Mouse (Mus musculus) WW6 (cell line): ENCODE data around the gene Vangl1.
"Not testable (repeated sequence)": the region's sequence is repeated elsewhere in the genome, so short reads cannot be mapped to it uniquely, and the experiment has no call there.

Source experiments
- DNase-seq: peaks from one replicate; pipeline ENCODE4 v3.0.0-alpha.2; 2013; ENCODE audit warnings: low read depth, low spot score

The Vangl1 gene

GRCm38 (mm10) chr3:102169197-102169905 is 35.1 kb downstream of the Vangl1 start:
- no peak for DNase-seq

DNA sequence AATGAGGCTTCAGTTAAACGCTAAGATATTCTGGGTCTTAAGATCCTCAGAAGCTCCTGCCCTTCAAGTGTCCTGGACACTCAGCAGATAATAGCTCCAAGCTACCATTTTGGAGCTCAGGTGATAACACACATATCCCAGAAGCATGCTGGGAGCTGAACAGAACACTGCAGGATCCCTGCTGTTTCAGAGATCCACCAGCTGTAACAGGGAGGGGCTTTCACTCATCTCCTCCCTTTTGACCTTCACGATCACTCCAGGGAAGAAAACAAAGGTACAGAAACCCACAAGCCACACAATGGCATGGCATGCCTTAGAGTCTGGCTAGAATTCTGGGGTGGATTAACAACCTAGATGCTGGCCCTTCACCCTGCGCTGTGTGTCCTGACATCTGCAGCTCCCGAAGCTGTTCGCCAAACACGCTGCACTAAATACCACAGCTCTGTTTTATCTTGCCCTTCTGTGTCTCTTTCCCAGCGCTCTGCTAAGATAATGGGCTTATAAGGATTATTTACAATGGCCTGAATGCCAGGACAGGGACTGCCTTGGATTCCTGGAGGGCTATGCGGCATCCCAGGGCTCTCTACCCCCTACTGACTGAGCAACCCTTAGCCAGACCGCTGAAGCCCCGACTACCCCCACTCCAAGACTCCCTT is 36.8 kb downstream of the Vangl1 start:
- DNase-seq: peak; percentile 75

DNA sequence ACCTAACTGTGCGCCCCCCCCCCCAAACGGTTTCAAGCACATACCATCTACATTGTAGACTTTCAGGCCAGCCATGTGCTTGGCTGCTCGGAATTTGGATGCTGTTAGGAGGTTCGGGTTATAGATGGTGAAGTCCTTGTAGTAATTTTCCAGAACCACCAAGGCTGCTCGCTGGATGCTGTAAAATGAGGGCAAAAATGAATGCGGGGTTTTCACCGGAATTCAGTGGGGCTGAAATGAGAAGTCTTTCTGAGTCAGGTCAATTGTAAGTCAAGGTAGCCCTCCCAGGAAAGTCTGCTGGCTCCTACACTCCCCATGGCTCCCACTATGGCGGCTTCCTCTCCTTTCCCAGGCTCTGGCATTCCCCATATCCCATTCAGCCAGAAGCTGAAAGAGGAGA is 37.7 kb downstream of the Vangl1 start:
- DNase-seq: no peak

- DNase-seq: no peak
Measured at GRCm38 (mm10) chr3:102166287-102166620, 38.2 kb downstream of the Vangl1 start.

GRCm38 (mm10) chr3:102165536-102166286 is 38.8 kb downstream of the Vangl1 start:
- no peak for DNase-seq

DNA sequence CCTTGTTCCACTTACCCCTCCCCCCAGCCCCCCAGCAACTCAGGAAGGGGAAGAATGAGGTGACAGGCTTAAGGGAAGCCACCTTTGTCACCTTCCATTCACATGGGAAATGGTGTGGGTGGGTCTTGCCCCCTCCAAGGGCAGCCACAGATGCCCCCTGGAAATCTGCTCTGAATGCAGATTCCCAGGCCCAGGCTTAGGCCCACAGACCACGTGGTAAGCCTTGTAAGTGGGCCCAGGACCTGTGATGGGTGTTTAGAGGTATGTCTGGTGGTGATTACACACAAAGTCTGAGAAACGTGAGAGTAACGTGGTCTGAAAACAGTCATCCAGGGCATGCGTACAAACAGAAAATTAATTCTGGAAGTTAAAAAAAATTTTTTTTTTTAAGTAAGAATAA is 39.6 kb downstream of the Vangl1 start:
- no peak for DNase-seq

- DNase-seq: not testable (repeated sequence)
Measured at GRCm38 (mm10) chr3:102163861-102164260, 40.6 kb downstream of the Vangl1 start.

DNA sequence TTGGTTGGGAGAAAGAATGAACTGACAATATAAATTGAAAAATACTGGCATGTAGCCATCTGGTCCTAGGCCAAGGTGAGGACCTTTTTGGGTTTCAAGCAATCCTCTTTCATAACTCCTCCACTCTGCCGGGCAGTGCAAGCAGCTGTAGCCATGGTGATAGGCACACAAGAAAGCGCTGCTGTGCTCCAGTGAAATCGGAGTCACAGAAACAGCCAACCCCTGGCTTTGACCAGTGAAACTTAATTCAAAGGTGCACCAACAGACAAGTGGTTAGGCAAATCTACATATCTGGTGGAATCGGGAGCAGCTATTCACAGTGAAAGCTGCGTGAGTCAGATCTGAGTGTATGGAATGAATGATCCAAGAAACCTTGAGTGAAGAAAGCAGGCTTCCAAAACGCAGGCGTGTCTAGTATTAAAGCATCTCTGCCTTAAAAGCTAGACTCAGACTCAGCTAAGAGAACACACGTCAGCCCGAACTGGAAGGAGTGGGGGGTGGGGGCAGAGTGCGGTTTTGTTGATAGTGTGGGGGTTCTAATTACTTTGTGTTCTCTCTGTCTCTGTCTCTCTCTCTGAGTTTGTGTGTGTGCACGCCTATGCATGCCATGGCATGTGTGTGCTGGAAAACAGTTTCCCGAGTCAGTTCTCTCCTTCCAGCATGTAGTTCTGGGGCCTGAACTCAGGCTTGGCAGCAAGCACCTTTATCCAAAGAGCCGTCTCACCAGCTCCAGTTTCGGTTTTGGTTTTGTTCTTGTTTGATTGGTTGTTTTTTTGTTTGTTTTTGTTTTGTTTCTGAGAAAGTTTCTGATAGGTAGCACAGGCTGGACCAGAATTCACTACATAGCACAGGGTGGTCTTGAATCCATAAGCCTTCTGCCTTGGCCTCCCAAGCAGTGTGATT is 44.8 kb downstream of the Vangl1 start:
- DNase-seq: no peak

GRCm38 (mm10) chr3:102158759-102159422 is 45.6 kb downstream of the Vangl1 start:
- no peak for DNase-seq

DNA sequence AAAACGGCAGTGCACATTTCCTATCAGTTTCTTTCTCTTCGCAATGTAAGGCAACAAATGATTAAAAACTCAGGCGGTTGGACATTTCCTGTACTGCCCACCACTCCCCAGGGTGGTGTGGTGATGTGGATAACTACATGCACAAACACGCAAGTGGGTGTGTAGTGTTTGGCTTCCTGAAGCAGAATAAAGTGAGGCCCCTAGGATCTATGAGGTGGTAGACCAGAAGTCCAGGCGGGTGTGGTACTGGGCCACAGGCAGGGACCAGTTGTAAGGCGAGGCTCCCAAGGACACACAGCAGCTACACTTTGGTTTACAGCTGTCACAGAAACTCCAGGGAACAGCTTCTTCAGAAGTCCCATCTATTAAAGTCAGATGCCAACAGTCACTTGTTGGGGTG is 46.8 kb downstream of the Vangl1 start:
- no peak for DNase-seq

- DNase-seq: no peak
Measured at GRCm38 (mm10) chr3:102156737-102157136, 47.8 kb downstream of the Vangl1 start.

DNA sequence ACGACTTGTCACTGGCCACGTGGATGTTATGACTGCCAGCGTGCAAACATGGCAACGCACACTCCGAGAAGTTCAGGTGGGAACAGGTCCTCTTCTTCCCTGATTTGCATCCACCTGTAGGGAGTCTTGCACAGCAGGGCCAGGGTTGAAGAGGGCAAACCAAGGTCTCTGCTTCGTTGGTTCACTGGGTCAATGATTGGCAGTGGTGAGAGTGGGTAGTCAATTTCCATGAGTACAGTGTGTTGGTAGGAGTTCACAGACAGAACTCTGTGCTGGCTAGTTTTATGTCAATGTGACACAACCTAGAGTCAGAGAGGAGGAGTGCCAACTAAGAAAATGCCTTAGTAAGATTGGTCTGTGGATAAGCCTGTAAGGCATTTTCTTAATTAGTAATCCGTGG is 50.4 kb downstream of the Vangl1 start:
- DNase-seq: no peak

- peak; percentile 68 for DNase-seq
Measured at GRCm38 (mm10) chr3:102152872-102153271, 51.6 kb downstream of the Vangl1 start.

GRCm38 (mm10) chr3:102152471-102152870 is 52.0 kb downstream of the Vangl1 start:
- no peak for DNase-seq

DNA sequence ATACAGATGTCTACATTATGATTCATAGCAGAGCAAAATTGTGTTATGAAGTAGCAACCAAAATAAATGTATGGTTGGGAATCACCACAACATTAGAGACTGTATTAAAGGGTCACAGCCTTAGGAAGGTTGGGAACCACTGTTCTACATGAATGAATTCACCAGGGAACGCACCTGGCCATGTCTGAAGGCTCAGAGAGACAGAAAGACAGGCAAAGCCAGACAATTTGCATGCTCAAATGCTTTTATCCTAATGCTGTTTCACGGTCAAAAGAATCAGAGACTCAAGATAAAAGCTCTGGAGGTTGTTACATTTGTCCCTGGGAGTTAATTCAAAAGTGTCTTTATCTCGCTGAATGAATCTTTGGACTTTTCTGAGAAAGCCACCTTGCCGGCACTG is 52.6 kb downstream of the Vangl1 start:
- DNase-seq: no peak

- no peak for DNase-seq
Measured at GRCm38 (mm10) chr3:102149941-102150340, 54.6 kb downstream of the Vangl1 start.

DNA sequence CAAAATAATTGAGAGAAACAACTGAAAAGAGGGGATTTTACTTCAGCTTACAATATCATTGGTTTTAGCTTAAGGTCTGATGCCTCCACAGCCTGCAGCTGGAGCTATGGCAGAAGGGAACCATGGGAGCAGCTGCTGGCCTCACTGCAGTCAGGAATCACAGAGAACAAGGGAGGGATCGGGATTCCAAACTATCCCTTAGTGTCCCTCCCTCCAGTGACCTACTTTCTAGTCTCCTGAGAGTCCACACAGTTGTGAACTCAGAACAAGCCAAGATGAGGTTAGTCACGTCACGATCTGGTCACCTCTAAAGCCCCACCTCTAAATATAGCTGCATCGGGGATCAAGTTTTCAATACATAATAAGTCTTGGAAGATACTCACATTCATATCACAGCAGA is 57.3 kb downstream of the Vangl1 start:
- DNase-seq: no peak

GRCm38 (mm10) chr3:102146428-102146827 is 58.1 kb downstream of the Vangl1 start:
- no peak for DNase-seq

GRCm38 (mm10) chr3:102145645-102146386 is 58.7 kb downstream of the Vangl1 start:
- no peak for DNase-seq

DNA sequence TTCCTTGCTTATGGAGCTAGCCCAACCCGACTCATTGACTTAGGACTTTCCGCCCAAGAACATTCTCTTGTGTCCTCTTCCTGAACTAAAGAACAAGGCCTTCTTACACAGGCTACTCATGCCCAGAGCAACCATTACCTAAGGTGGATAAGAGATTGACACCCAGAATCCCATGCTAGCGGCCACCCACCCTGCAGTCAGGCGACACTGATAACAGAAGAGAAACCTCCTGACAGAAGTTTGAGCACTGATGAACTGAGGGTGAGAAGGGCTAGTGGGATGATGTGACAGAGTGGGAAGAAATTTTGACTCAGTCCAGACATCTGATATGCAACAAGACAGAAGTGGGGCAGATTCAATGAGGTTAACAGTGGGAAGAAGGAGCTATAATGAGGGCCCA is 60.1 kb downstream of the Vangl1 start:
- no peak for DNase-seq

- DNase-seq: no peak
Measured at GRCm38 (mm10) chr3:102143536-102143935, 61.0 kb downstream of the Vangl1 start.
